Mouse (Mus musculus) brain, adult 10 weeks (tissue): ENCODE data around the gene Prss16. TPM values are rescaled to one million over a fixed set of nuclear protein-coding genes. Genes with fewer than 3 reads are reported as not detected.

ENCODE experiments used
- polyA plus RNA-seq: library from polyadenylated mRNA; stranded (reverse); fragments of 350-450 nt; fragmentation: Illumina TruSeq; extraction: RNeasy Lipid Tissue Mini Kit (QIAGEN cat#74804); gene quantifications from one replicate; pipeline ENCODE4 v1.2.3, GENCODE M21; 2015; ENCODE audit warnings: low read depth, low replicate concordance

Gene Prss16
- 1.8 TPM for polyA plus RNA-seq

DNA sequence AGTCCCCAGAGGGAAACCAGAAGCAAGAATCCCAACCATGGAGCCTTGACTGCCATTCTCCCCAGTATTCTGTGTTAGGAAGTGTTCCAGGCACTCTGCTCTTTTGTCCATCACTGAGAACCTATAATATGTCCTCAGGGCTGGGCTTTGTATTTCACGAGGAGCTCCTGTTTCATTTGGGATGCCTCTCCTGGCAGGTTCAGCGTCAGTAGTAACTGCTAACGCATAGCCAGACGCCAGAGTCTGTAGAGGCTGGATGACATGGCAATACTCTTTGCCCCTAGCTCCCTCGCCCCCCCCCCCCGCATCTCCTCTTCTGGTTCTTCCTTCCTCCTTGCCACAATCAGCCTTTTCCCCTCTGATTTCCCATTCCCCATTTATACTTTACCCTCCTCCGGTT lies at the start of gene Prss16:
Gene Prss16, minus strand, starts transcription at position 101 of the 400 bp plus-strand sequence.

DNA sequence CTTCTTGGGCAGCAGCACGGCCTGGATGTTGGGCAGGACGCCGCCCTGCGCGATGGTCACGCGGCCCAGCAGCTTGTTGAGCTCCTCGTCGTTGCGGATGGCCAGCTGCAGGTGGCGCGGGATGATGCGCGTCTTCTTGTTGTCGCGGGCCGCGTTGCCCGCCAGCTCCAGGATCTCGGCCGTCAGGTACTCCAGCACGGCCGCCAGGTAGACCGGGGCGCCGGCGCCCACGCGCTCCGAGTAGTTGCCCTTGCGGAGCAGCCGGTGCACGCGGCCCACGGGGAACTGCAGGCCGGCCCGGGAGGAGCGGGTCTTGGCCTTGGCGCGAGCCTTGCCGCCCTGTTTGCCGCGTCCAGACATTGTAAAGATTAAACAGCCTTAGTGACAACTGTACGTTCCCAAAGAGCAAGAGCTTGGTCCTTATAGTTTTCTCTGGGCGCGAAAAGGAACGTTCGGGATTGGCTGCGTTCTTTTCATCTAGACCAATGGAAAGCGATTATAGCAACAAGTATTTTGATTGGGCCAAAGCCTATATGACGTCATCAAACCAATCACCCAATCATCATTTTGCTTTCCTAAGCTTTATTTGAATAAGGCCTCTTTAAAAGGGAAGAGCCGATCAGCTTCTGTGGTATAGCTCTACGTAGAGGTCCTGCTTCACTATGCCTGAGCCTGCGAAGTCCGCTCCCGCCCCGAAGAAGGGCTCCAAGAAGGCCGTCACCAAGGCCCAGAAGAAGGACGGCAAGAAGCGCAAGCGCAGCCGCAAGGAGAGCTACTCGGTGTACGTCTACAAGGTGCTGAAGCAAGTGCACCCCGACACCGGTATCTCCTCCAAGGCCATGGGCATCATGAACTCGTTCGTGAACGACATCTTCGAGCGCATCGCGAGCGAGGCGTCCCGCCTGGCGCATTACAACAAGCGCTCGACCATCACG lies 33.3 kb upstream of the Prss16 start, which contains the start of the genes Hist1h2ag and Hist1h2bj:
Gene Hist1h2ag, minus strand, starts transcription at position 377 of the 935 bp plus-strand sequence.
Gene Hist1h2bj, plus strand, starts transcription at position 647 of the 935 bp plus-strand sequence.

GRCm38 (mm10) chr13:22041142-22041536 lies 31.6 kb upstream of the Prss16 start, which contains the start of gene Hist1h4i:
Gene Hist1h4i (minus strand): TSS chr13:22041362.

GRCm38 (mm10) chr13:22035267-22036148 lies 26.0 kb upstream of the Prss16 start, which contains the start of the genes Hist1h2ah and Hist1h2bk:
Gene Hist1h2ah (minus strand): TSS chr13:22035568.
Gene Hist1h2bk (plus strand): TSS chr13:22035870.

GRCm38 (mm10) chr13:21980981-21981802 lies 28.4 kb downstream of the Prss16 start, which contains the start of gene Pom121l2:
Gene Pom121l2 (plus strand): TSS chr13:21981194.

Other genes with a start within 250 kb of the Prss16 start
- gene Hist1h1b, start 229.1 kb downstream of the Prss16 start, polyA plus RNA-seq: not detected
- gene Hist1h3i, start 226.4 kb downstream of the Prss16 start, polyA plus RNA-seq: not detected
- not detected for gene Hist1h2an, start 222.5 kb downstream of the Prss16 start, polyA plus RNA-seq
- gene Hist1h2bp, start 222.3 kb downstream of the Prss16 start, polyA plus RNA-seq: not detected
- gene Hist1h2bq, start 199.5 kb downstream of the Prss16 start, polyA plus RNA-seq: not detected
- gene Hist1h2ao, start 199.3 kb downstream of the Prss16 start, polyA plus RNA-seq: not detected
- 3.7 TPM for gene Hist1h4m, start 198.0 kb downstream of the Prss16 start, polyA plus RNA-seq
- not detected for gene Hist1h4n, start 177.5 kb downstream of the Prss16 start, polyA plus RNA-seq
- gene Hist1h2ap, start 176.2 kb downstream of the Prss16 start, polyA plus RNA-seq: not detected
- gene Hist1h2br, start 176.0 kb downstream of the Prss16 start, polyA plus RNA-seq: 0.58 TPM
- gene Zfp184, start 64.6 kb downstream of the Prss16 start, polyA plus RNA-seq: 5.2 TPM
- gene Pom121l2, start 28.5 kb downstream of the Prss16 start, polyA plus RNA-seq: not detected
- gene Hist1h2ah, start 25.8 kb upstream of the Prss16 start, polyA plus RNA-seq: not detected
- not detected for gene Hist1h2bk, start 26.1 kb upstream of the Prss16 start, polyA plus RNA-seq
- 6.2 TPM for gene Hist1h4i, start 31.6 kb upstream of the Prss16 start, polyA plus RNA-seq
- not detected for gene Hist1h2ag, start 33.2 kb upstream of the Prss16 start, polyA plus RNA-seq
- gene Hist1h2bj, start 33.5 kb upstream of the Prss16 start, polyA plus RNA-seq: not detected
- not detected for gene Vmn1r188, start 74.7 kb upstream of the Prss16 start, polyA plus RNA-seq
- not detected for gene Vmn1r189, start 96.1 kb upstream of the Prss16 start, polyA plus RNA-seq
- gene Vmn1r191, start 174.2 kb upstream of the Prss16 start, polyA plus RNA-seq: not detected
- not detected for gene Vmn1r192, start 181.4 kb upstream of the Prss16 start, polyA plus RNA-seq
- not detected for gene Vmn1r193, start 213.4 kb upstream of the Prss16 start, polyA plus RNA-seq
- not detected for gene Vmn1r194, start 234.5 kb upstream of the Prss16 start, polyA plus RNA-seq